Mouse (Mus musculus) megakaryocyte, embryonic 14.5 days (primary cell): Measurements from ENCODE around the gene Lama1.

Experiments used
- FLI1 ChIP-seq: IDR thresholded peaks from 2 replicates; pipeline ENCODE4 v1.6.1; 2012; ENCODE audit warnings: low read length, inconsistent platforms, mixed read lengths
- GATA1 ChIP-seq: IDR thresholded peaks from 3 replicates; pipeline ENCODE4 v1.6.1; 2012; ENCODE audit warnings: mixed read lengths, low read length, inconsistent platforms, borderline replicate concordance

GRCm38 (mm10) chr17:67706372-67706771 is 9.3 kb downstream of the Lama1 start:
- no peak for TF ChIP-seq GATA1
- TF ChIP-seq FLI1: no peak
